Mouse (Mus musculus) limb, embryonic 13.5 days (tissue): Measurements from ENCODE around the gene 4930402F06Rik. TPM values are rescaled to one million over a fixed set of nuclear protein-coding genes. Genes with fewer than 3 reads are reported as not detected.
A peak's percentile ranks its signal among the peaks of the same experiment; 100 is the strongest.

Experiments
- ATAC-seq: fragments of 200-750 bp; cut with Nextera tagmentation; 2 replicates; pipeline ENCODE4 v1.8.0; 2017; ENCODE audit warnings: low read depth, moderate number of reproducible peaks, moderate TSS enrichment; ENCODE audit not compliant: low FRiP score
- H3K27ac ChIP-seq: fragments of 300-500 bp; sonication (generic); 2 replicates; pipeline ENCODE4 v1.5.1; 2015; ENCODE audit warnings: inconsistent platforms, mild to moderate bottlenecking, moderate library complexity
- H3K27me3 ChIP-seq: fragments of 300-500 bp; sonication (generic); 2 replicates; pipeline ENCODE4 v1.6.1; 2015; ENCODE audit warnings: mild to moderate bottlenecking, inconsistent platforms
- H3K36me3 ChIP-seq: fragments of 300-500 bp; sonication (generic); 2 replicates; pipeline ENCODE4 v1.6.1; 2015; ENCODE audit warnings: inconsistent platforms, mild to moderate bottlenecking, moderate library complexity
- H3K4me1 ChIP-seq: fragments of 300-500 bp; sonication (generic); 2 replicates; pipeline ENCODE4 v1.6.1; 2015; ENCODE audit warnings: inconsistent platforms
- H3K4me2 ChIP-seq: fragments of 300-500 bp; sonication (generic); replicated peaks from 2 replicates; pipeline ENCODE4 v1.6.1; 2015; ENCODE audit warnings: inconsistent platforms, mild to moderate bottlenecking, moderate library complexity
- H3K4me3 ChIP-seq: fragments of 300-500 bp; sonication (generic); 2 replicates; pipeline ENCODE4 v1.5.1; 2015; ENCODE audit warnings: moderate library complexity, mild to moderate bottlenecking, inconsistent platforms
- H3K9ac ChIP-seq: fragments of 300-500 bp; sonication (generic); 2 replicates; pipeline ENCODE4 v1.6.1; 2015; ENCODE audit warnings: mild to moderate bottlenecking, inconsistent platforms
- H3K9me3 ChIP-seq: fragments of 300-500 bp; sonication (generic); 2 replicates; pipeline ENCODE4 v1.6.1; 2016; ENCODE audit warnings: inconsistent platforms
- WGBS: fragments of 180-500 bp; shearing (Covaris S2); methylation state at CpG from one replicate; pipeline ENCODE4 v1.1.7; 2015; 5-methylcytosine and 5-hydroxymethylcytosine counted together
- polyA plus RNA-seq: library from polyadenylated mRNA; unstranded; fragments of >200 nt; fragmentation: Nextera tagmentation; extraction: Ambion mirVana; gene quantifications from 2 replicates; pipeline ENCODE4 v1.2.1, GENCODE M21; 2015

Gene 4930402F06Rik
- polyA plus RNA-seq, 1 experiment from 2014 or later, result not detected

GRCm38 (mm10) chr2:35336388-35337280 lies 60.3 kb downstream of the 4930402F06Rik start, which contains the start of gene Stom:
Gene Stom, minus strand, starts transcription at chr2:35336976.
- peak within 1 kb of the TSS; percentile 100 for H3K4me2 ChIP-seq
- H3K4me3 ChIP-seq, result peak within 1 kb of the TSS; percentile 73
- no peaks in the 10 kb centered on the region for H3K36me3 ChIP-seq
- WGBS, result under 1% methylated on average over 45 of the region's 45 CpGs
- ATAC-seq, result peak; percentile 96
- H3K9me3 ChIP-seq, result no peaks in the 10 kb centered on the region
- H3K4me1 ChIP-seq, result peaks cover 18% of the 10 kb centered on the region
- peak within 1 kb of the TSS; percentile 69 for H3K27ac ChIP-seq
- H3K9ac ChIP-seq, result peak within 1 kb of the TSS; percentile 81
- peaks cover 18% of the 10 kb centered on the region; the same call in 1 of the 2 replicates for H3K27me3 ChIP-seq

GRCm38 (mm10) chr2:35335620-35336019 lies 61.4 kb downstream of the 4930402F06Rik start:
- Histone ChIP-seq H3K9ac (peak overlapping the region; percentile 81; the same call in 1 of the 2 replicates), H3K27ac (no peak overlapping the region), H3K4me1 (peaks cover 18% of the 10 kb centered on the region), H3K36me3 (no peaks in the 10 kb centered on the region), H3K27me3 (peaks cover 18% of the 10 kb centered on the region; the same call in 1 of the 2 replicates), H3K4me3 (peak overlapping the region; percentile 73), H3K9me3 (no peaks in the 10 kb centered on the region), H3K4me2 (peak overlapping the region; percentile 100)
- ATAC-seq, result no peak
- WGBS, result 7% methylated on average over 7 of the region's 7 CpGs

- H3K4me2 ChIP-seq, result no peak overlapping the region
- H3K27me3 ChIP-seq, result peaks cover 18% of the 10 kb centered on the region; the same call in 1 of the 2 replicates
- H3K9ac ChIP-seq, result no peak overlapping the region
- H3K4me1 ChIP-seq, result peaks cover 18% of the 10 kb centered on the region
- H3K9me3 ChIP-seq, result no peaks in the 10 kb centered on the region
- H3K27ac ChIP-seq, result no peak overlapping the region
- ATAC-seq, result no peak
- no peaks in the 10 kb centered on the region for H3K36me3 ChIP-seq
- H3K4me3 ChIP-seq, result no peak overlapping the region
Observed at GRCm38 (mm10) chr2:35333670-35334069, 63.3 kb downstream of the 4930402F06Rik start.

GRCm38 (mm10) chr2:35331205-35331604 lies 65.8 kb downstream of the 4930402F06Rik start:
- Histone ChIP-seq H3K4me3 (no peak overlapping the region), H3K4me2 (no peak overlapping the region), H3K36me3 (no peaks in the 10 kb centered on the region), H3K27ac (no peak overlapping the region), H3K9ac (no peak overlapping the region), H3K27me3 (peaks cover 18% of the 10 kb centered on the region; the same call in 1 of the 2 replicates), H3K4me1 (peaks cover 12% of the 10 kb centered on the region), H3K9me3 (no peaks in the 10 kb centered on the region)
- ATAC-seq, result no peak
- 26% methylated on average over 2 of the region's 2 CpGs for WGBS

- 79% methylated on average over 2 of the region's 2 CpGs for WGBS
Observed at GRCm38 (mm10) chr2:35329061-35329460, 67.9 kb downstream of the 4930402F06Rik start.

GRCm38 (mm10) chr2:35328064-35328792 lies 68.7 kb downstream of the 4930402F06Rik start:
- no peak for ATAC-seq
- Histone ChIP-seq H3K9me3 (no peaks in the 10 kb centered on the region), H3K27ac (no peak overlapping the region), H3K4me2 (no peak overlapping the region), H3K36me3 (no peaks in the 10 kb centered on the region), H3K9ac (no peak overlapping the region), H3K27me3 (no peaks in the 10 kb centered on the region), H3K4me1 (peaks cover 2% of the 10 kb centered on the region; the same call in 1 of the 2 replicates), H3K4me3 (no peak overlapping the region)
- WGBS, result 44% methylated on average over 11 of the region's 11 CpGs

More at GRCm38 (mm10) chr2:35329061-35329460, 67.9 kb downstream of the 4930402F06Rik start:
- H3K4me2 ChIP-seq, result no peak overlapping the region
- H3K27ac ChIP-seq, result no peak overlapping the region
- H3K9ac ChIP-seq, result no peak overlapping the region
- H3K4me3 ChIP-seq, result no peak overlapping the region
- H3K4me1 ChIP-seq, result peaks cover 2% of the 10 kb centered on the region; the same call in 1 of the 2 replicates
- H3K27me3 ChIP-seq, result no peaks in the 10 kb centered on the region
- H3K9me3 ChIP-seq, result no peaks in the 10 kb centered on the region
- ATAC-seq, result no peak
- H3K36me3 ChIP-seq, result no peaks in the 10 kb centered on the region

GRCm38 (mm10) chr2:35327583-35327982 lies 69.4 kb downstream of the 4930402F06Rik start:
- Histone ChIP-seq H3K27ac (no peak overlapping the region), H3K9me3 (no peaks in the 10 kb centered on the region), H3K36me3 (no peaks in the 10 kb centered on the region), H3K4me2 (no peak overlapping the region), H3K4me3 (no peak overlapping the region), H3K27me3 (no peaks in the 10 kb centered on the region), H3K4me1 (peaks cover 5% of the 10 kb centered on the region), H3K9ac (no peak overlapping the region)
- no peak for ATAC-seq
- 68% methylated on average over 10 of the region's 10 CpGs for WGBS

GRCm38 (mm10) chr2:35326931-35327330 lies 70.0 kb downstream of the 4930402F06Rik start:
- ATAC-seq, result no peak
- H3K4me1 ChIP-seq, result peaks cover 11% of the 10 kb centered on the region
- H3K9me3 ChIP-seq, result no peaks in the 10 kb centered on the region
- no peaks in the 10 kb centered on the region for H3K27me3 ChIP-seq
- H3K9ac ChIP-seq, result no peak overlapping the region
- H3K27ac ChIP-seq, result no peak overlapping the region
- no peak overlapping the region for H3K4me2 ChIP-seq
- 47% methylated on average over 1 of the region's 1 CpGs for WGBS
- no peaks in the 10 kb centered on the region for H3K36me3 ChIP-seq
- H3K4me3 ChIP-seq, result no peak overlapping the region

GRCm38 (mm10) chr2:35325930-35326329 lies 71.0 kb downstream of the 4930402F06Rik start:
- Histone ChIP-seq H3K36me3 (no peaks in the 10 kb centered on the region), H3K9ac (no peak overlapping the region), H3K4me1 (peaks cover 11% of the 10 kb centered on the region), H3K4me3 (no peak overlapping the region), H3K27ac (no peak overlapping the region), H3K27me3 (no peaks in the 10 kb centered on the region), H3K9me3 (no peaks in the 10 kb centered on the region), H3K4me2 (no peak overlapping the region)
- 66% methylated on average over 10 of the region's 10 CpGs for WGBS
- ATAC-seq, result no peak

Other genes with a start within 250 kb of the 4930402F06Rik start
- 353 and 356 TPM in 2 replicates for gene Rab14, start 196.1 kb downstream of the 4930402F06Rik start, polyA plus RNA-seq
- gene Gsn, start 140.8 kb downstream of the 4930402F06Rik start, polyA plus RNA-seq, result 113 and 118 TPM in 2 replicates
- 18.1 and 18.5 TPM in 2 replicates for gene Stom, start 60.2 kb downstream of the 4930402F06Rik start, polyA plus RNA-seq
- gene 4930568D16Rik, start 29.4 kb downstream of the 4930402F06Rik start, polyA plus RNA-seq, result not detected in 2 replicates
- 18.3 and 19.6 TPM in 2 replicates for gene Ggta1, start 66.1 kb upstream of the 4930402F06Rik start, polyA plus RNA-seq
- 52.3 and 53.4 TPM in 2 replicates for gene Dab2ip, start 161.1 kb upstream of the 4930402F06Rik start, polyA plus RNA-seq